Mouse (Mus musculus): ENCODE data around the gene Tmod1.

- no peak for TF ChIP-seq POLR2A (IDR thresholded peaks at IDR 0.05; ENCODE audit: borderline replicate concordance, low read depth, low read length)
- TF ChIP-seq CTCF (IDR thresholded peaks at IDR 0.05; ENCODE audit: low read depth, low read length) = no peak
Measured at GRCm38 (mm10) chr4:46069851-46070482, 31.2 kb downstream of the Tmod1 start.

Measured in bone marrow macrophage, adult 2 months (primary cell).